Mouse (Mus musculus) CH12.LX (cell line): Measurements from ENCODE around the gene Mrpl14. TPM values are rescaled to one million over a fixed set of nuclear protein-coding genes. Genes with fewer than 3 reads are reported as not detected.
A peak's percentile ranks its signal among the peaks of the same experiment; 100 is the strongest.

Source experiments
- DNase-seq: peaks from one replicate; pipeline ENCODE4 v3.0.0-alpha.2; 2013; ENCODE audit errors: extremely low read depth
- H3K27ac ChIP-seq: 2 replicates; pipeline ENCODE4 v1.5.1; 2012; ENCODE audit warnings: low read depth, mild to moderate bottlenecking, control low read depth, moderate library complexity; ENCODE audit not compliant: insufficient read depth
- H3K27me3 ChIP-seq: replicated peaks from 2 replicates; pipeline ENCODE3; 2012; ENCODE audit warnings: inconsistent platforms
- H3K36me3 ChIP-seq, 2 experiments: replicated peaks in 1 of 2; 2 replicates each; pipeline versions ENCODE3 to v1.6.1; 2012; ENCODE audit warnings: inconsistent platforms in 1 of 2, low read length in 1 of 2, mild to moderate bottlenecking in 1 of 2, mixed read lengths in 1 of 2, moderate library complexity in 1 of 2; ENCODE audit not compliant: control insufficient read depth in 1 of 2, insufficient read depth in 1 of 2
- H3K4me1 ChIP-seq, 2 experiments: 2 replicates each; pipeline ENCODE4 v1.6.1; 2012; ENCODE audit warnings: inconsistent platforms in 1 of 2, moderate library complexity in 1 of 2; ENCODE audit not compliant: insufficient read depth in 2 of 2, control insufficient read depth in 1 of 2
- H3K4me2 ChIP-seq: 2 replicates; pipeline ENCODE4 v1.6.1; 2012; ENCODE audit warnings: low read depth, mild to moderate bottlenecking, control low read depth; ENCODE audit not compliant: poor library complexity, insufficient read depth, severe bottlenecking
- H3K4me3 ChIP-seq, 3 experiments: fragments of 150-350 bp in 1 of 3; sonication (generic) in 1 of 3; replicated peaks in 1 of 3; 2 replicates each; pipeline versions ENCODE3 to v1.5.1; 2011 to 2012; ENCODE audit warnings: low read depth in 2 of 3, low read length in 2 of 3, mild to moderate bottlenecking in 2 of 3, moderate library complexity in 2 of 3, control low read depth in 1 of 3, improper control_type of control experiment in 1 of 3, inconsistent platforms in 1 of 3, mixed read lengths in 1 of 3; ENCODE audit not compliant: poor library complexity in 1 of 3
- H3K79me2 ChIP-seq: replicated peaks from 2 replicates; pipeline ENCODE4 v1.6.1; 2012; ENCODE audit warnings: mild to moderate bottlenecking, moderate library complexity; ENCODE audit not compliant: control insufficient read depth, poor library complexity, insufficient read depth, severe bottlenecking; ENCODE audit errors: extremely low read depth
- H3K9ac ChIP-seq: 2 replicates; pipeline ENCODE4 v1.6.1; 2012; ENCODE audit warnings: low read depth, mild to moderate bottlenecking, control low read depth, moderate library complexity; ENCODE audit not compliant: insufficient read depth
- H3K9me3 ChIP-seq: replicated peaks from 2 replicates; pipeline ENCODE3; 2012; ENCODE audit warnings: low read length, inconsistent platforms, mixed read lengths
- BHLHE40 ChIP-seq: IDR thresholded peaks from 2 replicates; pipeline ENCODE4 v1.6.1; 2011; ENCODE audit warnings: mild to moderate bottlenecking, low read depth, low read length, improper control_type of control experiment
- CTCF ChIP-seq, 2 experiments: IDR thresholded peaks in 1 of 2; conservative IDR thresholded peaks in 1 of 2; 2 replicates each; pipeline ENCODE4 v1.5.1; 2011 to 2012; ENCODE audit warnings: low read depth in 2 of 2, low read length in 2 of 2, improper control_type of control experiment in 1 of 2, inconsistent platforms in 1 of 2, mild to moderate bottlenecking in 1 of 2, moderate library complexity in 1 of 2
- ELF1 ChIP-seq: IDR thresholded peaks from 2 replicates; pipeline ENCODE4 v1.6.1; 2014; ENCODE audit warnings: low read depth, mild to moderate bottlenecking, inconsistent platforms, low read length, improper control_type of control experiment
- MAZ ChIP-seq: IDR thresholded peaks from 2 replicates; pipeline ENCODE4 v1.6.1; 2012; ENCODE audit warnings: low read depth, mild to moderate bottlenecking, inconsistent platforms, low read length, improper control_type of control experiment, moderate library complexity
- NELFE ChIP-seq: IDR thresholded peaks from 2 replicates; pipeline ENCODE4 v1.6.1; 2011; ENCODE audit warnings: low read depth, low read length, improper control_type of control experiment
- PAX5 ChIP-seq: IDR thresholded peaks from 2 replicates; pipeline ENCODE4 v1.6.1; 2012; ENCODE audit warnings: low read length, inconsistent platforms, mixed read lengths
- RAD21 ChIP-seq: IDR thresholded peaks from 2 replicates; pipeline ENCODE4 v1.6.1; 2011; ENCODE audit warnings: low read depth, mild to moderate bottlenecking, low read length, improper control_type of control experiment, moderate library complexity
- RCOR1 ChIP-seq: conservative IDR thresholded peaks from 2 replicates; pipeline ENCODE4 v1.6.1; 2012; ENCODE audit warnings: low read depth, mild to moderate bottlenecking, inconsistent platforms, low read length, improper control_type of control experiment
- SIN3A ChIP-seq: IDR thresholded peaks from 2 replicates; pipeline ENCODE4 v1.6.1; 2012; ENCODE audit warnings: low read length, improper control_type of control experiment, inconsistent platforms
- SMC3 ChIP-seq: IDR thresholded peaks from 2 replicates; pipeline ENCODE4 v1.6.1; 2011; ENCODE audit warnings: low read depth, low read length, improper control_type of control experiment
- UBTF ChIP-seq: IDR thresholded peaks from 2 replicates; pipeline ENCODE4 v1.6.1; 2012; ENCODE audit warnings: low read depth, mild to moderate bottlenecking, inconsistent platforms, low read length, improper control_type of control experiment, moderate library complexity
- USF2 ChIP-seq: conservative IDR thresholded peaks from 2 replicates; pipeline ENCODE4 v1.6.1; 2011; ENCODE audit warnings: low read depth, low read length, improper control_type of control experiment
- ZC3H11A ChIP-seq: IDR thresholded peaks from 2 replicates; pipeline ENCODE4 v1.6.1; 2012; ENCODE audit warnings: low read depth, mild to moderate bottlenecking, inconsistent platforms, low read length, improper control_type of control experiment
- ZNF384 ChIP-seq: IDR thresholded peaks from 2 replicates; pipeline ENCODE4 v1.6.1; 2012; ENCODE audit warnings: low read depth, low read length, improper control_type of control experiment, inconsistent platforms
- dilution Hi-C: fragments of 300-500 bp; cut with MboI; formaldehyde crosslinking; loops from 2 replicates; pipeline ENCODE4 v1.14.3; 2020; ENCODE audit warnings: low sequenced_read_pairs; ENCODE audit not compliant: extremely low pct_unique_long_range_greater_than_20kb, extremely low pct_ligation_motif_present
- in situ Hi-C: fragments of 300-500 bp; cut with MboI; formaldehyde crosslinking; loops from 3 replicates; pipeline ENCODE4 v1.14.3; 2019; ENCODE audit warnings: low sequenced_read_pairs, low pct_ligation_motif_present, low pct_unique_long_range_greater_than_20kb, mixed read lengths
- polyA plus RNA-seq: library from polyadenylated mRNA; unstranded; fragments of >175 nt; gene quantifications from 2 replicates; pipeline ENCODE4 v1.2.1, GENCODE M21; 2012; ENCODE audit warnings: low read depth; ENCODE audit not compliant: insufficient read length
- total RNA-seq, 2 experiments: library from RNA; depleted of rRNA; stranded (reverse); fragments of 300-350 nt in 1 of 2; fragments of >200 nt in 1 of 2; gene quantifications; 2 replicates each; pipeline ENCODE4 v1.2.3; 2012 to 2014

The Mrpl14 gene
- total and polyA plus RNA-seq, 3 experiments = 46.1 to 62.5 (median 56.9) TPM

- H3K4me1 ChIP-seq = peaks cover 4 to 11% of the 10 kb centered on the region in 2 experiments
- H3K27me3 ChIP-seq = peaks cover 3% of the 10 kb centered on the region
- no peaks in the 10 kb centered on the region for H3K9me3 ChIP-seq
- H3K4me2 ChIP-seq = no peak overlapping the region
- no peak overlapping the region for H3K4me3 ChIP-seq
- H3K27ac ChIP-seq = no peak overlapping the region
- TF ChIP-seq BHLHE40 (no peak), UBTF (no peak), RCOR1 (no peak), USF2 (no peak)
- dilution Hi-C loops (no loop called here), in situ Hi-C loops (no loop called here)
- DNase-seq = no peak
- H3K9ac ChIP-seq = no peak overlapping the region
- no peaks in the 10 kb centered on the region for H3K36me3 ChIP-seq
- H3K79me2 ChIP-seq = no peaks in the 10 kb centered on the region
These were observed 47.4 kb upstream of the Mrpl14 start for GRCm38 (mm10) chr17:45638596-45639295.

- peaks cover 4% of the 10 kb centered on the region for H3K9me3 ChIP-seq
- TF ChIP-seq ZNF384 = peak; percentile 72
- no peak for TF ChIP-seq RCOR1
- dilution Hi-C loops (no loop called here), in situ Hi-C loops (no loop called here)
- no peak overlapping the region for H3K4me3 ChIP-seq
- peak overlapping the region; percentile 46 for H3K4me2 ChIP-seq
- H3K9ac ChIP-seq = no peak overlapping the region
- peaks cover 4 to 11% of the 10 kb centered on the region in 2 experiments for H3K4me1 ChIP-seq
- H3K27me3 ChIP-seq = peaks cover 3% of the 10 kb centered on the region
- no peak for DNase-seq
- no peaks in the 10 kb centered on the region for H3K36me3 ChIP-seq
- H3K27ac ChIP-seq = no peak overlapping the region
- H3K79me2 ChIP-seq = no peaks in the 10 kb centered on the region
These were observed 44.1 kb upstream of the Mrpl14 start for GRCm38 (mm10) chr17:45641981-45642380.

GRCm38 (mm10) chr17:45642701-45643100 lies 43.4 kb upstream of the Mrpl14 start:
- Histone ChIP-seq H3K9ac (no peak overlapping the region), H3K4me3 (peak overlapping the region in 1 of 3 experiments; percentile 31), H3K79me2 (no peaks in the 10 kb centered on the region), H3K4me2 (no peak overlapping the region)
- TF ChIP-seq ELF1 (0 out of 2 replicates have a peak, but pooled peaks have one; percentile 7), CTCF (conservative IDR thresholded peaks at IDR 0.05 in 1 of 2, IDR thresholded peaks at IDR 0.05 in 1 of 2; ENCODE audit: low read depth in 2 of 2, low read length in 2 of 2) (peak; percentile 67 to 91), MAZ (no peak), SIN3A (0 out of 2 replicates have a peak, but pooled peaks have one; percentile 35), RCOR1 (no peak), ZC3H11A (peak; percentile 62), NELFE (peak; percentile 38; the same call in 1 of the 2 replicates), RAD21 (peak; percentile 88), SMC3 (peak; percentile 88), PAX5 (no peak)
- TF ChIP-seq, all 38 proteins: peak for 7
- Histone ChIP-seq H3K9me3 (peaks cover 4% of the 10 kb centered on the region), H3K27ac (no peak overlapping the region), H3K4me1 (peaks cover 4 to 11% of the 10 kb centered on the region in 2 experiments), H3K36me3 (no peaks in the 10 kb centered on the region), H3K27me3 (peaks cover 3% of the 10 kb centered on the region)
- dilution Hi-C loops = no loop called here
- in situ Hi-C loops = no loop called here
- DNase-seq = peak; percentile 71
